Comparison of ENCODE assay signal across 9 mouse cellular contexts in the genomic region with DNA sequence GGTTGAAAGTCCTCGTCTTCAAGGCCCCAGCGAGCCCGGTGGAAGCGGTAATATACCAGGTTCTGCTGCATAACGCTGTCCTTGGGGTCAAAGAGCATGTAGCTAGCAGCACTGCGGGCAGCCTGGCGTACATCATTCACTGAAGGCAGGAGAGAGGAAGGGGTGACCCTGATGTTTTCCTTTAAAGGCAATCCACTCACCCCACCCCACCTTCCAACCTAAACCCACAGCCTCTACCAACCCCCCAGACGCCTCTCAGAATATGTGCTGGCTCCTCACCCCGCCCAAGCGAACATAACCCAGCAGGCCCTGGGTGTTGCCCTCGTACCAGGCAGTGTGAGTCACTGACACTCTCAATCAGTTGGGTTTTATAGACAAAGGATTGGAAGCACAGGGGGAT. TPM values are rescaled to one million over a fixed set of nuclear protein-coding genes. Genes with fewer than 3 reads are reported as not detected.
DNase-seq lines count a peak whose midpoint lies in the region; ATAC-seq lines count a peak whose summit lies in the region.
"Had no signal": no experiment of that assay in that cellular context is flagged by ENCODE, and none has a peak within 500 bp of the region (broad histone marks: within the 10 kb centered on the region; RNA-seq: fewer than 3 reads in every experiment).

No protein-coding gene starts in this region.

- DNase-seq in kidney, adult 11 months: no peak
- peak; percentile 51 for DNase-seq in thymus, postnatal 14 days
- no peak for DNase-seq in thymus, adult 18-20 months
- no peak for DNase-seq in frontal cortex, postnatal 10 days (ENCODE audit: low spot score in 2 of 2)
- no peak for DNase-seq in urinary bladder, postnatal 25 days (ENCODE audit: low spot score)
- DNase-seq: gastrocnemius, postnatal 14 days; kidney, adult 9 months had no signal

- H3K27ac ChIP-seq in kidney, embryonic 14.5 days (ENCODE audit: low read depth, low read length): no peak overlapping the region
- peak overlapping the region; percentile 66 for H3K27ac ChIP-seq in intestine, embryonic 15.5 days

- H3K4me3 ChIP-seq in kidney, embryonic 14.5 days (ENCODE audit: low read length): no peak overlapping the region
- 0 out of 2 replicates have a peak overlapping the region, but pooled peaks have one; percentile 1 for H3K4me3 ChIP-seq in intestine, embryonic 15.5 days (replicated peaks)

- no peak for ATAC-seq in kidney, embryonic 14.5 days (ENCODE audit: low FRiP score, low TSS enrichment)
- peak; percentile 18; the same call in 1 of the 2 replicates for ATAC-seq in intestine, embryonic 15.5 days

- H3K9me3 ChIP-seq in kidney, embryonic 14.5 days (ENCODE audit: control insufficient read depth, low read length): no peaks in the 10 kb centered on the region
- H3K9me3 ChIP-seq in intestine, embryonic 15.5 days: no peaks in the 10 kb centered on the region

- peaks cover 33% of the 10 kb centered on the region for H3K36me3 ChIP-seq in kidney, embryonic 14.5 days (ENCODE audit: control insufficient read depth, insufficient read depth, low read length)
- 0 out of 2 replicates have a peak, but pooled peaks cover 5% of the 10 kb centered on the region for H3K36me3 ChIP-seq in intestine, embryonic 15.5 days

- H3K4me2 ChIP-seq in kidney, embryonic 14.5 days (replicated peaks; ENCODE audit: low read depth, low read length): 0 out of 2 replicates have a peak overlapping the region, but pooled peaks have one; percentile 82
- H3K4me2 ChIP-seq in intestine, embryonic 15.5 days (replicated peaks): peak overlapping the region; percentile 78

- peaks cover 32% of the 10 kb centered on the region for H3K4me1 ChIP-seq in kidney, embryonic 14.5 days (ENCODE audit: control insufficient read depth, insufficient read depth, low read length)
- peaks cover 39% of the 10 kb centered on the region for H3K4me1 ChIP-seq in intestine, embryonic 15.5 days (replicated peaks)

- no peaks in the 10 kb centered on the region for H3K27me3 ChIP-seq in kidney, embryonic 14.5 days (ENCODE audit: control insufficient read depth, insufficient read depth, low read length)
- no peaks in the 10 kb centered on the region for H3K27me3 ChIP-seq in intestine, embryonic 15.5 days (replicated peaks)

- no peak overlapping the region for H3K9ac ChIP-seq in kidney, embryonic 14.5 days (ENCODE audit: low read depth, low read length)
- H3K9ac ChIP-seq in intestine, embryonic 15.5 days: peak overlapping the region; percentile 18; the same call in 1 of the 2 replicates

- WGBS in kidney, embryonic 14.5 days: 71% methylated on average over 11 of the region's 11 CpGs
- 32% methylated on average over 11 of the region's 11 CpGs for WGBS in intestine, embryonic 15.5 days

RNA-seq across cellular contexts. Expression of a gene that starts 2.9 kb away (rescaled TPM):
- polyA plus RNA-seq in kidney, embryonic 14.5 days (2014; fragmentation: Nextera tagmentation; extraction: Ambion mirVana): 59.7 and 63.3 TPM in 2 replicates
- polyA plus RNA-seq in intestine, embryonic 15.5 days (2015; fragmentation: Nextera tagmentation; extraction: Ambion mirVana): 44.1 and 45.4 TPM in 2 replicates

RNA-seq across cellular contexts. Expression of a gene that starts 3.8 kb away (rescaled TPM):
- 75.4 and 113 TPM in 2 replicates for polyA plus RNA-seq in kidney, embryonic 14.5 days (2014; fragmentation: Nextera tagmentation; extraction: Ambion mirVana)
- 84.2 and 86.6 TPM in 2 replicates for polyA plus RNA-seq in intestine, embryonic 15.5 days (2015; fragmentation: Nextera tagmentation; extraction: Ambion mirVana)

RNA-seq across cellular contexts. Expression of a gene that starts 14.2 kb away (rescaled TPM):
- polyA plus RNA-seq in kidney, embryonic 14.5 days (2014; fragmentation: Nextera tagmentation; extraction: Ambion mirVana): 66.8 and 84.7 TPM in 2 replicates
- polyA plus RNA-seq in intestine, embryonic 15.5 days (2015; fragmentation: Nextera tagmentation; extraction: Ambion mirVana): 133 and 139 TPM in 2 replicates

RNA-seq across cellular contexts. Expression of a gene that starts 29.9 kb away (rescaled TPM):
- polyA plus RNA-seq in kidney, embryonic 14.5 days (2014; fragmentation: Nextera tagmentation; extraction: Ambion mirVana): 100 and 112 TPM in 2 replicates
- 94.2 and 100 TPM in 2 replicates for polyA plus RNA-seq in intestine, embryonic 15.5 days (2015; fragmentation: Nextera tagmentation; extraction: Ambion mirVana)

RNA-seq across cellular contexts. Expression of a gene that starts 30.0 kb away (rescaled TPM):
- polyA plus RNA-seq in kidney, embryonic 14.5 days (2014; fragmentation: Nextera tagmentation; extraction: Ambion mirVana): 0.61 and 0.68 TPM in 2 replicates
- 0.35 and 0.47 TPM in 2 replicates for polyA plus RNA-seq in intestine, embryonic 15.5 days (2015; fragmentation: Nextera tagmentation; extraction: Ambion mirVana)
